Mouse (Mus musculus): Measurements from ENCODE around the gene Hs6st3. TPM values are rescaled to one million over a fixed set of nuclear protein-coding genes. Genes with fewer than 3 reads are reported as not detected.

Hs6st3 gene
- polyA plus RNA-seq, 1 experiment from 2014 or later, result 0.80 TPM

- H3K36me3 ChIP-seq, result no peaks in the 10 kb centered on the region
- no peak overlapping the region for H3K27ac ChIP-seq
- WGBS, result 79% methylated on average over 4 of the region's 4 CpGs
- H3K9ac ChIP-seq, result no peak overlapping the region
- H3K9me3 ChIP-seq (replicated peaks), result no peaks in the 10 kb centered on the region
- no peak overlapping the region for H3K4me3 ChIP-seq
- H3K27me3 ChIP-seq, result no peaks in the 10 kb centered on the region
- no peak for ATAC-seq (ENCODE audit: low FRiP score)
- no peaks in the 10 kb centered on the region for H3K4me1 ChIP-seq
- no peak overlapping the region for H3K4me2 ChIP-seq (replicated peaks)
Measured at GRCm38 (mm10) chr14:119699982-119700381, 561.8 kb downstream of the Hs6st3 start.

- Histone ChIP-seq H3K27ac (no peak overlapping the region), H3K36me3 (no peaks in the 10 kb centered on the region), H3K27me3 (no peaks in the 10 kb centered on the region), H3K9me3 (replicated peaks) (no peaks in the 10 kb centered on the region), H3K4me2 (replicated peaks) (no peak overlapping the region), H3K4me3 (no peak overlapping the region), H3K4me1 (no peaks in the 10 kb centered on the region), H3K9ac (no peak overlapping the region)
- WGBS, result 95% methylated on average over 3 of the region's 3 CpGs
- ATAC-seq (ENCODE audit: low FRiP score), result no peak
Measured at GRCm38 (mm10) chr14:119714712-119715111, 576.6 kb downstream of the Hs6st3 start.

- H3K36me3 ChIP-seq, result no peaks in the 10 kb centered on the region
- no peak overlapping the region for H3K4me3 ChIP-seq
- no peak overlapping the region for H3K9ac ChIP-seq
- 80% methylated on average over 1 of the region's 1 CpGs for WGBS
- no peaks in the 10 kb centered on the region for H3K9me3 ChIP-seq (replicated peaks)
- H3K27ac ChIP-seq, result no peak overlapping the region
- no peaks in the 10 kb centered on the region for H3K4me1 ChIP-seq
- H3K27me3 ChIP-seq, result no peaks in the 10 kb centered on the region
- ATAC-seq (ENCODE audit: low FRiP score), result no peak
- H3K4me2 ChIP-seq (replicated peaks), result no peak overlapping the region
Measured at GRCm38 (mm10) chr14:119717323-119717722, 579.2 kb downstream of the Hs6st3 start.

- no peak for ATAC-seq (ENCODE audit: low FRiP score)
- Histone ChIP-seq H3K4me2 (replicated peaks) (no peak overlapping the region), H3K9ac (no peak overlapping the region), H3K9me3 (replicated peaks) (no peaks in the 10 kb centered on the region), H3K27me3 (no peaks in the 10 kb centered on the region), H3K4me1 (no peaks in the 10 kb centered on the region), H3K27ac (no peak overlapping the region), H3K36me3 (no peaks in the 10 kb centered on the region), H3K4me3 (no peak overlapping the region)
- WGBS, result 79% methylated on average over 6 of the region's 6 CpGs
Measured at GRCm38 (mm10) chr14:119725102-119725501, 587.0 kb downstream of the Hs6st3 start.

GRCm38 (mm10) chr14:119731436-119732080 lies 593.4 kb downstream of the Hs6st3 start:
- ATAC-seq (ENCODE audit: low FRiP score), result no peak
- WGBS, result 65% methylated on average over 7 of the region's 7 CpGs

GRCm38 (mm10) chr14:119732219-119732618 lies 594.1 kb downstream of the Hs6st3 start:
- WGBS, result 88% methylated on average over 4 of the region's 4 CpGs
- H3K27me3 ChIP-seq, result no peaks in the 10 kb centered on the region
- no peak overlapping the region for H3K9ac ChIP-seq
- no peak overlapping the region for H3K27ac ChIP-seq
- no peaks in the 10 kb centered on the region for H3K36me3 ChIP-seq
- H3K9me3 ChIP-seq (replicated peaks), result no peaks in the 10 kb centered on the region
- H3K4me1 ChIP-seq, result no peaks in the 10 kb centered on the region
- no peak overlapping the region for H3K4me2 ChIP-seq (replicated peaks)
- H3K4me3 ChIP-seq, result no peak overlapping the region
- ATAC-seq (ENCODE audit: low FRiP score), result no peak

More at GRCm38 (mm10) chr14:119731436-119732080, 593.4 kb downstream of the Hs6st3 start:
- H3K9ac ChIP-seq, result no peak overlapping the region
- no peak overlapping the region for H3K27ac ChIP-seq
- no peak overlapping the region for H3K4me2 ChIP-seq (replicated peaks)
- no peaks in the 10 kb centered on the region for H3K27me3 ChIP-seq
- no peak overlapping the region for H3K4me3 ChIP-seq
- no peaks in the 10 kb centered on the region for H3K9me3 ChIP-seq (replicated peaks)
- no peaks in the 10 kb centered on the region for H3K36me3 ChIP-seq
- no peaks in the 10 kb centered on the region for H3K4me1 ChIP-seq

GRCm38 (mm10) chr14:119737408-119737961 lies 599.3 kb downstream of the Hs6st3 start:
- no peaks in the 10 kb centered on the region for H3K9me3 ChIP-seq (replicated peaks)
- H3K9ac ChIP-seq, result no peak overlapping the region
- no peak for ATAC-seq (ENCODE audit: low FRiP score)
- H3K27ac ChIP-seq, result no peak overlapping the region
- 83% methylated on average over 5 of the region's 5 CpGs for WGBS
- H3K4me3 ChIP-seq, result no peak overlapping the region
- H3K4me2 ChIP-seq (replicated peaks), result no peak overlapping the region
- no peaks in the 10 kb centered on the region for H3K4me1 ChIP-seq
- no peaks in the 10 kb centered on the region for H3K27me3 ChIP-seq
- no peaks in the 10 kb centered on the region for H3K36me3 ChIP-seq

GRCm38 (mm10) chr14:119741791-119742190 lies 603.6 kb downstream of the Hs6st3 start:
- WGBS, result 69% methylated on average over 1 of the region's 1 CpGs
- ATAC-seq (ENCODE audit: low FRiP score), result no peak
- no peak overlapping the region for H3K4me3 ChIP-seq
- no peak overlapping the region for H3K4me2 ChIP-seq (replicated peaks)
- no peak overlapping the region for H3K27ac ChIP-seq
- no peaks in the 10 kb centered on the region for H3K4me1 ChIP-seq
- no peaks in the 10 kb centered on the region for H3K36me3 ChIP-seq
- H3K9me3 ChIP-seq (replicated peaks), result no peaks in the 10 kb centered on the region
- no peaks in the 10 kb centered on the region for H3K27me3 ChIP-seq
- no peak overlapping the region for H3K9ac ChIP-seq

GRCm38 (mm10) chr14:119761376-119761775 lies 623.2 kb downstream of the Hs6st3 start:
- Histone ChIP-seq H3K27ac (no peak overlapping the region), H3K36me3 (no peaks in the 10 kb centered on the region), H3K4me3 (no peak overlapping the region), H3K4me1 (no peaks in the 10 kb centered on the region), H3K9ac (no peak overlapping the region), H3K27me3 (no peaks in the 10 kb centered on the region), H3K9me3 (replicated peaks) (no peaks in the 10 kb centered on the region), H3K4me2 (replicated peaks) (no peak overlapping the region)
- no peak for ATAC-seq (ENCODE audit: low FRiP score)
- 94% methylated on average over 7 of the region's 7 CpGs for WGBS

GRCm38 (mm10) chr14:119772040-119772439 lies 633.9 kb downstream of the Hs6st3 start:
- ATAC-seq (ENCODE audit: low FRiP score), result no peak
- Histone ChIP-seq H3K36me3 (no peaks in the 10 kb centered on the region), H3K9me3 (replicated peaks) (no peaks in the 10 kb centered on the region), H3K27ac (no peak overlapping the region), H3K27me3 (no peaks in the 10 kb centered on the region), H3K4me2 (replicated peaks) (no peak overlapping the region), H3K4me3 (no peak overlapping the region), H3K4me1 (no peaks in the 10 kb centered on the region), H3K9ac (no peak overlapping the region)
- 63% methylated on average over 4 of the region's 4 CpGs for WGBS

GRCm38 (mm10) chr14:119776261-119776660 lies 638.1 kb downstream of the Hs6st3 start:
- no peak overlapping the region for H3K4me3 ChIP-seq
- no peaks in the 10 kb centered on the region for H3K9me3 ChIP-seq (replicated peaks)
- H3K4me1 ChIP-seq, result no peaks in the 10 kb centered on the region
- H3K36me3 ChIP-seq, result no peaks in the 10 kb centered on the region
- no peaks in the 10 kb centered on the region for H3K27me3 ChIP-seq
- H3K4me2 ChIP-seq (replicated peaks), result no peak overlapping the region
- WGBS, result 84% methylated on average over 3 of the region's 3 CpGs
- ATAC-seq (ENCODE audit: low FRiP score), result no peak
- H3K27ac ChIP-seq, result no peak overlapping the region
- no peak overlapping the region for H3K9ac ChIP-seq

- no peak for ATAC-seq (ENCODE audit: low FRiP score)
- WGBS, result 81% methylated on average over 12 of the region's 12 CpGs
Measured at GRCm38 (mm10) chr14:119779982-119780588, 641.9 kb downstream of the Hs6st3 start.

GRCm38 (mm10) chr14:119781111-119781510 lies 643.0 kb downstream of the Hs6st3 start:
- H3K27ac ChIP-seq, result no peak overlapping the region
- no peaks in the 10 kb centered on the region for H3K27me3 ChIP-seq
- H3K36me3 ChIP-seq, result no peaks in the 10 kb centered on the region
- H3K4me2 ChIP-seq (replicated peaks), result no peak overlapping the region
- no peaks in the 10 kb centered on the region for H3K4me1 ChIP-seq
- no peaks in the 10 kb centered on the region for H3K9me3 ChIP-seq (replicated peaks)
- 93% methylated on average over 1 of the region's 1 CpGs for WGBS
- no peak overlapping the region for H3K4me3 ChIP-seq
- ATAC-seq (ENCODE audit: low FRiP score), result no peak
- no peak overlapping the region for H3K9ac ChIP-seq

More at GRCm38 (mm10) chr14:119779982-119780588, 641.9 kb downstream of the Hs6st3 start:
- Histone ChIP-seq H3K4me3 (no peak overlapping the region), H3K4me2 (replicated peaks) (no peak overlapping the region), H3K9ac (no peak overlapping the region), H3K27me3 (no peaks in the 10 kb centered on the region), H3K36me3 (no peaks in the 10 kb centered on the region), H3K27ac (no peak overlapping the region), H3K4me1 (no peaks in the 10 kb centered on the region), H3K9me3 (replicated peaks) (no peaks in the 10 kb centered on the region)

All from hindbrain, embryonic 12.5 days (tissue).